Mouse (Mus musculus): ENCODE measurements at regions not wholly inside any gene's neighbourhood (a gene's known extent, or its start where the extent isn't known, plus 50 kb on each side); places are given as distances from the start of the nearest gene placed in this dataset.
A peak's percentile ranks its signal among the peaks of the same experiment; 100 is the strongest.

- no peaks in the 10 kb centered on the region for H3K27me3 ChIP-seq (ENCODE audit: control insufficient read depth, insufficient read depth, low read length)
- H3K4me1 ChIP-seq (ENCODE audit: control insufficient read depth, insufficient read depth, low read length) = no peaks in the 10 kb centered on the region; the same call in 1 of the 2 replicates
- TF ChIP-seq CTCF (IDR thresholded peaks at IDR 0.05) (no peak), POLR2A (IDR thresholded peaks at IDR 0.05; ENCODE audit: insufficient read depth, low read depth, low read length) (no peak), EP300 (IDR thresholded peaks at IDR 0.05; ENCODE audit: insufficient read depth, low read depth, low read length) (no peak)
- H3K4me3 ChIP-seq = no peak overlapping the region
- DNase-seq = peak in 1 of 2 experiments; percentile 12
- H3K27ac ChIP-seq = no peak overlapping the region
- no peak overlapping the region for H3K9ac ChIP-seq (ENCODE audit: low read depth, low read length)
- WGBS = 59% methylated on average over 2 of the region's 2 CpGs
- intact Hi-C loops (cut with DNase I) = no loop called here
- no peaks in the 10 kb centered on the region for H3K36me3 ChIP-seq (ENCODE audit: control insufficient read depth, insufficient read depth, low read length)
- no peaks in the 10 kb centered on the region for H3K79me2 ChIP-seq (replicated peaks; ENCODE audit: control insufficient read depth, insufficient read depth, low read length)
Observed at GRCm38 (mm10) chr1:193870731-193871130, 500.6 kb upstream of the Camk1g start.

- Histone ChIP-seq H3K36me3 (ENCODE audit: control insufficient read depth, insufficient read depth, low read length) (no peaks in the 10 kb centered on the region), H3K4me1 (ENCODE audit: control insufficient read depth, insufficient read depth, low read length) (no peaks in the 10 kb centered on the region), H3K4me3 (no peak overlapping the region), H3K27me3 (ENCODE audit: control insufficient read depth, insufficient read depth, low read length) (no peaks in the 10 kb centered on the region), H3K79me2 (replicated peaks; ENCODE audit: control insufficient read depth, insufficient read depth, low read length) (no peaks in the 10 kb centered on the region), H3K9ac (ENCODE audit: low read depth, low read length) (no peak overlapping the region), H3K27ac (no peak overlapping the region)
- intact Hi-C loops (cut with DNase I) = no loop called here
- 81% methylated on average over 4 of the region's 4 CpGs for WGBS
- no peak for DNase-seq
- TF ChIP-seq EP300 (IDR thresholded peaks at IDR 0.05; ENCODE audit: insufficient read depth, low read depth, low read length) = no peak
- no peak for TF ChIP-seq CTCF (IDR thresholded peaks at IDR 0.05)
- no peak for TF ChIP-seq POLR2A (IDR thresholded peaks at IDR 0.05; ENCODE audit: insufficient read depth, low read depth, low read length)
Observed at GRCm38 (mm10) chr1:193868639-193869320, 498.7 kb upstream of the Camk1g start.

- DNase-seq = no peak
- 85% methylated on average over 5 of the region's 5 CpGs for WGBS
- H3K4me1 ChIP-seq (ENCODE audit: control insufficient read depth, insufficient read depth, low read length) = no peaks in the 10 kb centered on the region
- H3K79me2 ChIP-seq (replicated peaks; ENCODE audit: control insufficient read depth, insufficient read depth, low read length) = no peaks in the 10 kb centered on the region
- no peaks in the 10 kb centered on the region for H3K27me3 ChIP-seq (ENCODE audit: control insufficient read depth, insufficient read depth, low read length)
- H3K27ac ChIP-seq = no peak overlapping the region
- H3K4me3 ChIP-seq = no peak overlapping the region
- TF ChIP-seq POLR2A (IDR thresholded peaks at IDR 0.05; ENCODE audit: insufficient read depth, low read depth, low read length) = no peak
- TF ChIP-seq EP300 (IDR thresholded peaks at IDR 0.05; ENCODE audit: insufficient read depth, low read depth, low read length) = no peak
- TF ChIP-seq CTCF (IDR thresholded peaks at IDR 0.05) = no peak
- intact Hi-C loops (cut with DNase I) = no loop called here
- H3K9ac ChIP-seq (ENCODE audit: low read depth, low read length) = no peak overlapping the region
- no peaks in the 10 kb centered on the region for H3K36me3 ChIP-seq (ENCODE audit: control insufficient read depth, insufficient read depth, low read length)
Observed at GRCm38 (mm10) chr1:193860767-193861299, 490.7 kb upstream of the Camk1g start.

- no peak for DNase-seq
- Histone ChIP-seq H3K9ac (ENCODE audit: low read depth, low read length) (no peak overlapping the region), H3K4me1 (ENCODE audit: control insufficient read depth, insufficient read depth, low read length) (no peaks in the 10 kb centered on the region), H3K4me3 (no peak overlapping the region), H3K27ac (no peak overlapping the region), H3K79me2 (replicated peaks; ENCODE audit: control insufficient read depth, insufficient read depth, low read length) (no peaks in the 10 kb centered on the region), H3K27me3 (ENCODE audit: control insufficient read depth, insufficient read depth, low read length) (no peaks in the 10 kb centered on the region), H3K36me3 (ENCODE audit: control insufficient read depth, insufficient read depth, low read length) (no peaks in the 10 kb centered on the region)
- 43% methylated on average over 2 of the region's 2 CpGs for WGBS
- intact Hi-C loops (cut with DNase I) = no loop called here
- TF ChIP-seq POLR2A (IDR thresholded peaks at IDR 0.05; ENCODE audit: insufficient read depth, low read depth, low read length) = no peak
- TF ChIP-seq EP300 (IDR thresholded peaks at IDR 0.05; ENCODE audit: insufficient read depth, low read depth, low read length) = no peak
- no peak for TF ChIP-seq CTCF (IDR thresholded peaks at IDR 0.05)
Observed at GRCm38 (mm10) chr1:193860354-193860753, 490.3 kb upstream of the Camk1g start.

- 51% methylated on average over 10 of the region's 10 CpGs for WGBS
- intact Hi-C loops (cut with DNase I) = no loop called here
- no peak for TF ChIP-seq EP300 (IDR thresholded peaks at IDR 0.05; ENCODE audit: insufficient read depth, low read depth, low read length)
- TF ChIP-seq POLR2A (IDR thresholded peaks at IDR 0.05; ENCODE audit: insufficient read depth, low read depth, low read length) = no peak
- TF ChIP-seq CTCF (IDR thresholded peaks at IDR 0.05) = no peak
- DNase-seq = no peak
- Histone ChIP-seq H3K4me3 (no peak overlapping the region), H3K27me3 (ENCODE audit: control insufficient read depth, insufficient read depth, low read length) (no peaks in the 10 kb centered on the region), H3K4me1 (ENCODE audit: control insufficient read depth, insufficient read depth, low read length) (no peaks in the 10 kb centered on the region), H3K27ac (no peak overlapping the region), H3K36me3 (ENCODE audit: control insufficient read depth, insufficient read depth, low read length) (no peaks in the 10 kb centered on the region), H3K9ac (ENCODE audit: low read depth, low read length) (no peak overlapping the region), H3K79me2 (replicated peaks; ENCODE audit: control insufficient read depth, insufficient read depth, low read length) (no peaks in the 10 kb centered on the region)
Observed at GRCm38 (mm10) chr1:193859257-193860125, 489.4 kb upstream of the Camk1g start.
